8 mouse cellular contexts compared by ENCODE assay signal in genomic region chr1:137900621-137901071, GRCm38 (mm10).
DNase-seq lines count a peak whose midpoint lies in the region; ATAC-seq and TF ChIP-seq lines count a peak whose summit lies in the region.

No protein-coding gene starts in this region.

- peak overlapping the region; percentile 40 for H3K4me3 ChIP-seq in kidney, adult 2 months (ENCODE audit: insufficient read depth, low read depth, low read length)
- H3K4me3 ChIP-seq in embryonic facial prominence, embryonic 15.5 days (replicated peaks): peak overlapping the region; percentile 62
- H3K4me3 ChIP-seq in hindbrain, embryonic 16.5 days (ENCODE audit: low read length): peak overlapping the region; percentile 51
- H3K4me3 ChIP-seq in liver, embryonic 15.5 days (replicated peaks): peak overlapping the region; percentile 58
- H3K4me3 ChIP-seq in neural tube, embryonic 13.5 days: peak overlapping the region; percentile 86

- no peaks in the 10 kb centered on the region for H3K27me3 ChIP-seq in kidney, adult 2 months (replicated peaks; ENCODE audit: control insufficient read depth, insufficient read depth, low read length)
- no peaks in the 10 kb centered on the region for H3K27me3 ChIP-seq in embryonic facial prominence, embryonic 15.5 days
- no peaks in the 10 kb centered on the region for H3K27me3 ChIP-seq in hindbrain, embryonic 16.5 days (replicated peaks; ENCODE audit: control insufficient read depth, insufficient read depth, low read length)
- H3K27me3 ChIP-seq in liver, embryonic 15.5 days: no peaks in the 10 kb centered on the region
- H3K27me3 ChIP-seq in neural tube, embryonic 13.5 days: no peaks in the 10 kb centered on the region

- peak overlapping the region; percentile 51 for H3K4me2 ChIP-seq in embryonic facial prominence, embryonic 15.5 days (replicated peaks)
- peak overlapping the region; percentile 71 for H3K4me2 ChIP-seq in hindbrain, embryonic 16.5 days (ENCODE audit: low read length)
- H3K4me2 ChIP-seq in liver, embryonic 15.5 days: peak overlapping the region; percentile 66
- H3K4me2 ChIP-seq in neural tube, embryonic 13.5 days: peak overlapping the region; percentile 70

- ATAC-seq in embryonic facial prominence, embryonic 15.5 days (ENCODE audit: insufficient number of reproducible peaks, low FRiP score, low TSS enrichment, low read depth): 0 out of 2 replicates have a peak, but pooled peaks have one; percentile 17
- ATAC-seq in hindbrain, embryonic 16.5 days: peak; percentile 49
- no peak; the same call in 1 of the 2 replicates for ATAC-seq in liver, embryonic 15.5 days (ENCODE audit: insufficient read depth)
- ATAC-seq in neural tube, embryonic 13.5 days (ENCODE audit: low read depth): peak; percentile 55; the same call in 1 of the 2 replicates

- TF ChIP-seq POLR2A in kidney, adult 2 months (IDR thresholded peaks at IDR 0.05; ENCODE audit: low read depth, low read length): no peak

- WGBS in kidney, adult 2 months: 9% methylated on average over 8 of the region's 8 CpGs
- 0% methylated on average over 8 of the region's 8 CpGs for WGBS in embryonic facial prominence, embryonic 15.5 days
- under 1% methylated on average over 8 of the region's 8 CpGs for WGBS in hindbrain, embryonic 16.5 days
- WGBS in liver, embryonic 15.5 days (ENCODE audit: insufficient replicate concordance): 7% methylated on average over 8 of the region's 8 CpGs
- 1% methylated on average over 8 of the region's 8 CpGs for WGBS in neural tube, embryonic 13.5 days

- H3K9ac ChIP-seq in embryonic facial prominence, embryonic 15.5 days: peak overlapping the region; percentile 40
- peak overlapping the region; percentile 71 for H3K9ac ChIP-seq in hindbrain, embryonic 16.5 days (ENCODE audit: low read depth, low read length)
- peak overlapping the region; percentile 21; the same call in 1 of the 2 replicates for H3K9ac ChIP-seq in liver, embryonic 15.5 days
- H3K9ac ChIP-seq in neural tube, embryonic 13.5 days: peak overlapping the region; percentile 96

- TF ChIP-seq CTCF in kidney, adult 2 months (conservative IDR thresholded peaks at IDR 0.05; ENCODE audit: insufficient read depth, insufficient read length, low read depth, low read length): no peak

- H3K9me3 ChIP-seq in embryonic facial prominence, embryonic 15.5 days (replicated peaks): no peaks in the 10 kb centered on the region
- no peaks in the 10 kb centered on the region for H3K9me3 ChIP-seq in hindbrain, embryonic 16.5 days (ENCODE audit: control insufficient read depth, low read length)
- H3K9me3 ChIP-seq in liver, embryonic 15.5 days (replicated peaks): no peaks in the 10 kb centered on the region
- H3K9me3 ChIP-seq in neural tube, embryonic 13.5 days: no peaks in the 10 kb centered on the region

- DNase-seq in kidney, adult 2 months: peak; percentile 15
- no peak for DNase-seq in kidney, postnatal 25 days
- DNase-seq in Muller cell, postnatal 12 days (ENCODE audit: inconsistent ontology term): peak; percentile 80
- no peak for DNase-seq in gastrocnemius, postnatal 10 days

- no peaks in the 10 kb centered on the region; the same call in 1 of the 2 replicates for H3K4me1 ChIP-seq in kidney, adult 2 months (ENCODE audit: control insufficient read depth, insufficient read depth, low read length)
- H3K4me1 ChIP-seq in embryonic facial prominence, embryonic 15.5 days: peaks cover 8% of the 10 kb centered on the region; the same call in 1 of the 2 replicates
- H3K4me1 ChIP-seq in hindbrain, embryonic 16.5 days (ENCODE audit: control insufficient read depth, insufficient read depth, low read depth, low read length): peaks cover 10% of the 10 kb centered on the region
- peaks cover 21% of the 10 kb centered on the region for H3K4me1 ChIP-seq in liver, embryonic 15.5 days (replicated peaks)
- H3K4me1 ChIP-seq in neural tube, embryonic 13.5 days (replicated peaks): peaks cover 45% of the 10 kb centered on the region

- peak overlapping the region; percentile 19; the same call in 1 of the 2 replicates for H3K27ac ChIP-seq in kidney, adult 2 months (ENCODE audit: insufficient read depth, low read depth, low read length)
- peak overlapping the region; percentile 95 for H3K27ac ChIP-seq in embryonic facial prominence, embryonic 15.5 days (replicated peaks)
- peak overlapping the region; percentile 87 for H3K27ac ChIP-seq in hindbrain, embryonic 16.5 days (ENCODE audit: low read depth, low read length)
- H3K27ac ChIP-seq in liver, embryonic 15.5 days (replicated peaks): no peak overlapping the region
- peak overlapping the region; percentile 97 for H3K27ac ChIP-seq in neural tube, embryonic 13.5 days (replicated peaks)

- H3K36me3 ChIP-seq in kidney, adult 2 months (ENCODE audit: control insufficient read depth, insufficient read depth, low read length): no peaks in the 10 kb centered on the region
- H3K36me3 ChIP-seq in embryonic facial prominence, embryonic 15.5 days: no peaks in the 10 kb centered on the region
- no peaks in the 10 kb centered on the region for H3K36me3 ChIP-seq in hindbrain, embryonic 16.5 days (ENCODE audit: control insufficient read depth, insufficient read depth, low read length)
- no peaks in the 10 kb centered on the region for H3K36me3 ChIP-seq in liver, embryonic 15.5 days (replicated peaks)
- H3K36me3 ChIP-seq in neural tube, embryonic 13.5 days: no peaks in the 10 kb centered on the region

Comparison
In these comparisons a context has a peak if more than half of its experiments do, and no peak if none do; other contexts are left out.
1. DNase-seq: peak in kidney, adult 2 months (single experiment) and Muller cell, postnatal 12 days (single experiment); none in kidney, postnatal 25 days (0 of 2) and gastrocnemius, postnatal 10 days (single experiment).
2. H3K9ac ChIP-seq: peak in every context shown above with its lines; median percentile 96 in neural tube, embryonic 13.5 days; 71 in hindbrain, embryonic 16.5 days; 40 in embryonic facial prominence, embryonic 15.5 days; 21 in liver, embryonic 15.5 days.
3. Peak in every context shown above with its lines, with median percentiles within 50 percentile points of each other: H3K4me3 ChIP-seq and H3K4me2 ChIP-seq.